Mouse (Mus musculus) liver, postnatal 0 days (tissue): Measurements from ENCODE around the gene Cd81. TPM values are rescaled to one million over a fixed set of nuclear protein-coding genes. Genes with fewer than 3 reads are reported as not detected.
A peak's percentile ranks its signal among the peaks of the same experiment; 100 is the strongest.

Experiments
- ATAC-seq: fragments of 200-750 bp; cut with Nextera tagmentation; 2 replicates; pipeline ENCODE4 v1.8.0; 2017; ENCODE audit warnings: mild to moderate bottlenecking, moderate library complexity
- DNase-seq: peaks from one replicate; pipeline ENCODE4 v3.0.0-alpha.2; 2016
- H3K27ac ChIP-seq: fragments of 300-500 bp; sonication (generic); 2 replicates; pipeline ENCODE4 v1.5.1; 2014; ENCODE audit warnings: antibody characterized with exemption, moderate library complexity, mild to moderate bottlenecking, low read depth
- H3K27me3 ChIP-seq: fragments of 300-500 bp; sonication (generic); 2 replicates; pipeline ENCODE4 v1.6.1; 2014; ENCODE audit warnings: low read length, control low read depth, mixed read lengths; ENCODE audit not compliant: insufficient read depth
- H3K36me3 ChIP-seq: fragments of 300-500 bp; sonication (generic); replicated peaks from 2 replicates; pipeline ENCODE4 v1.6.1; 2014; ENCODE audit warnings: mild to moderate bottlenecking, control low read depth, low read length, moderate library complexity, mixed read lengths; ENCODE audit not compliant: insufficient read depth
- H3K4me1 ChIP-seq: fragments of 300-500 bp; sonication (generic); 2 replicates; pipeline ENCODE4 v1.6.1; 2014; ENCODE audit warnings: antibody characterized with exemption, mild to moderate bottlenecking, control low read depth; ENCODE audit not compliant: insufficient read depth
- H3K4me2 ChIP-seq: fragments of 300-500 bp; sonication (generic); 2 replicates; pipeline ENCODE4 v1.6.1; 2014; ENCODE audit warnings: low read depth, mild to moderate bottlenecking, low read length, moderate library complexity, mixed read lengths
- H3K4me3 ChIP-seq: fragments of 300-500 bp; sonication (generic); 2 replicates; pipeline ENCODE4 v1.5.1; 2014; ENCODE audit warnings: low read depth, low read length
- H3K9ac ChIP-seq: fragments of 300-500 bp; sonication (generic); replicated peaks from 2 replicates; pipeline ENCODE4 v1.6.1; 2014; ENCODE audit warnings: mild to moderate bottlenecking, moderate library complexity
- H3K9me3 ChIP-seq: fragments of 300-500 bp; sonication (generic); 2 replicates; pipeline ENCODE4 v1.6.1; 2016; ENCODE audit warnings: mild to moderate bottlenecking, control low read depth, low read length, mixed read lengths
- CTCF ChIP-seq: sonication (generic); IDR thresholded peaks from 2 replicates; pipeline ENCODE4 v1.5.1; 2016; ENCODE audit warnings: antibody characterized with exemption, low read depth
- EP300 ChIP-seq: IDR thresholded peaks from 2 replicates; pipeline ENCODE4 v1.6.1; 2016; ENCODE audit warnings: antibody characterized with exemption, low read depth, mild to moderate bottlenecking
- WGBS: fragments of 180-500 bp; shearing (Covaris S2); extraction: QIAGEN DNeasy Blood & Tissue Kit; methylation state at CpG from one replicate; pipeline ENCODE4 v1.1.7; 2014; ENCODE audit not compliant: insufficient replicate concordance; 5-methylcytosine and 5-hydroxymethylcytosine counted together
- polyA plus RNA-seq: library from polyadenylated mRNA; unstranded; fragments of >200 nt; fragmentation: Nextera tagmentation; extraction: Ambion mirVana; gene quantifications from 2 replicates; pipeline ENCODE4 v1.2.1, GENCODE M21; 2015

Gene Cd81
- polyA plus RNA-seq, 1 experiment from 2014 or later, result 231 TPM

- WGBS, result 69% methylated on average over 8 of the region's 8 CpGs
- Histone ChIP-seq H3K4me1 (peaks cover 23% of the 10 kb centered on the region), H3K9ac (no peak overlapping the region), H3K9me3 (no peaks in the 10 kb centered on the region), H3K27ac (no peak overlapping the region), H3K36me3 (no peaks in the 10 kb centered on the region; the same call in 1 of the 2 replicates), H3K4me3 (no peak overlapping the region), H3K27me3 (no peaks in the 10 kb centered on the region), H3K4me2 (no peak overlapping the region)
- ATAC-seq (no peak), DNase-seq (no peak)
- TF ChIP-seq EP300 (no peak), CTCF (no peak)
These were observed 38.9 kb upstream of the Cd81 start for GRCm38 (mm10) chr7:143013420-143014178.

- Histone ChIP-seq H3K4me2 (no peak overlapping the region), H3K4me3 (no peak overlapping the region), H3K36me3 (no peaks in the 10 kb centered on the region; the same call in 1 of the 2 replicates), H3K9me3 (no peaks in the 10 kb centered on the region), H3K4me1 (peaks cover 14% of the 10 kb centered on the region), H3K27ac (no peak overlapping the region), H3K27me3 (no peaks in the 10 kb centered on the region), H3K9ac (no peak overlapping the region)
- WGBS, result 85% methylated on average over 7 of the region's 7 CpGs
- ATAC-seq (no peak), DNase-seq (no peak)
- no peak for TF ChIP-seq CTCF
- no peak for TF ChIP-seq EP300
These were observed 37.5 kb upstream of the Cd81 start for GRCm38 (mm10) chr7:143014862-143015659.

- peak; percentile 52 for DNase-seq
- no peaks in the 10 kb centered on the region for H3K36me3 ChIP-seq
- peak; percentile 30; the same call in 1 of the 2 replicates for ATAC-seq
- H3K27ac ChIP-seq, result no peak overlapping the region
- H3K9me3 ChIP-seq, result no peaks in the 10 kb centered on the region
- no peak overlapping the region for H3K4me3 ChIP-seq
- no peak for TF ChIP-seq EP300
- no peak for TF ChIP-seq CTCF
- WGBS, result 36% methylated on average over 1 of the region's 1 CpGs
- H3K9ac ChIP-seq, result no peak overlapping the region
- peaks cover 14% of the 10 kb centered on the region for H3K4me1 ChIP-seq
- no peaks in the 10 kb centered on the region for H3K27me3 ChIP-seq
- no peak overlapping the region for H3K4me2 ChIP-seq
These were observed 36.6 kb upstream of the Cd81 start for GRCm38 (mm10) chr7:143015755-143016423.

- H3K9me3 ChIP-seq, result no peaks in the 10 kb centered on the region
- ATAC-seq (no peak), DNase-seq (peak; percentile 13)
- no peaks in the 10 kb centered on the region for H3K27me3 ChIP-seq
- no peak overlapping the region for H3K4me3 ChIP-seq
- no peak for TF ChIP-seq CTCF
- TF ChIP-seq EP300, result no peak
- no peaks in the 10 kb centered on the region for H3K36me3 ChIP-seq
- H3K9ac ChIP-seq, result no peak overlapping the region
- peaks cover 14% of the 10 kb centered on the region for H3K4me1 ChIP-seq
- no peak overlapping the region for H3K27ac ChIP-seq
- H3K4me2 ChIP-seq, result no peak overlapping the region
- WGBS, result 64% methylated on average over 9 of the region's 9 CpGs
These were observed 36.0 kb upstream of the Cd81 start for GRCm38 (mm10) chr7:143016424-143017142.

GRCm38 (mm10) chr7:143017181-143017580 is 35.4 kb upstream of the Cd81 start:
- Histone ChIP-seq H3K27me3 (no peaks in the 10 kb centered on the region), H3K4me2 (no peak overlapping the region), H3K9me3 (no peaks in the 10 kb centered on the region), H3K4me3 (no peak overlapping the region), H3K9ac (no peak overlapping the region), H3K27ac (no peak overlapping the region), H3K36me3 (no peaks in the 10 kb centered on the region), H3K4me1 (peaks cover 14% of the 10 kb centered on the region)
- TF ChIP-seq CTCF (no peak), EP300 (no peak)
- DNase-seq (no peak), ATAC-seq (no peak)
- WGBS, result 81% methylated on average over 4 of the region's 4 CpGs

GRCm38 (mm10) chr7:143020040-143020439 is 32.5 kb upstream of the Cd81 start:
- no peaks in the 10 kb centered on the region for H3K36me3 ChIP-seq
- H3K27me3 ChIP-seq, result no peaks in the 10 kb centered on the region
- H3K4me3 ChIP-seq, result no peak overlapping the region
- TF ChIP-seq EP300, result no peak
- no peak for TF ChIP-seq CTCF
- no peak overlapping the region for H3K4me2 ChIP-seq
- DNase-seq (no peak), ATAC-seq (no peak)
- no peak overlapping the region for H3K9ac ChIP-seq
- H3K4me1 ChIP-seq, result peaks cover 18% of the 10 kb centered on the region
- H3K27ac ChIP-seq, result no peak overlapping the region
- H3K9me3 ChIP-seq, result no peaks in the 10 kb centered on the region
